Mouse (Mus musculus): Measurements from ENCODE around the gene Olfr782. TPM values are rescaled to one million over a fixed set of nuclear protein-coding genes. Genes with fewer than 3 reads are reported as not detected.

Olfr782 gene
- polyA plus RNA-seq, 1 experiment from 2014 or later: not detected

Other genes starting within 250 kb of the Olfr782 start
- gene Olfr768, start 249.5 kb upstream of the Olfr782 start, polyA plus RNA-seq (2016; fragmentation: Nextera tagmentation; extraction: Ambion mirVana): not detected in 2 replicates
- not detected in 2 replicates for gene Olfr769, start 231.0 kb upstream of the Olfr782 start, polyA plus RNA-seq (2016; fragmentation: Nextera tagmentation; extraction: Ambion mirVana)
- not detected in 2 replicates for gene Olfr770, start 209.9 kb upstream of the Olfr782 start, polyA plus RNA-seq (2016; fragmentation: Nextera tagmentation; extraction: Ambion mirVana)
- gene Olfr771, start 184.1 kb upstream of the Olfr782 start, polyA plus RNA-seq (2016; fragmentation: Nextera tagmentation; extraction: Ambion mirVana): not detected in 2 replicates
- gene Olfr772, start 170.9 kb upstream of the Olfr782 start, polyA plus RNA-seq (2016; fragmentation: Nextera tagmentation; extraction: Ambion mirVana): not detected in 2 replicates
- not detected in 2 replicates for gene Olfr773, start 161.4 kb upstream of the Olfr782 start, polyA plus RNA-seq (2016; fragmentation: Nextera tagmentation; extraction: Ambion mirVana)
- not detected in 2 replicates for gene Olfr774, start 112.6 kb upstream of the Olfr782 start, polyA plus RNA-seq (2016; fragmentation: Nextera tagmentation; extraction: Ambion mirVana)
- gene Olfr775, start 100.4 kb upstream of the Olfr782 start, polyA plus RNA-seq (2016; fragmentation: Nextera tagmentation; extraction: Ambion mirVana): not detected in 2 replicates
- gene Olfr776, start 89.7 kb upstream of the Olfr782 start, polyA plus RNA-seq (2016; fragmentation: Nextera tagmentation; extraction: Ambion mirVana): not detected in 2 replicates
- gene Olfr777, start 77.4 kb upstream of the Olfr782 start, polyA plus RNA-seq (2016; fragmentation: Nextera tagmentation; extraction: Ambion mirVana): not detected in 2 replicates
- gene Olfr780, start 30.7 kb upstream of the Olfr782 start, polyA plus RNA-seq (2016; fragmentation: Nextera tagmentation; extraction: Ambion mirVana): not detected in 2 replicates
- gene Olfr781, start 20.0 kb upstream of the Olfr782 start, polyA plus RNA-seq (2016; fragmentation: Nextera tagmentation; extraction: Ambion mirVana): not detected in 2 replicates
- 0.09 TPM in 2 replicates for gene Olfr784, start 35.2 kb downstream of the Olfr782 start, polyA plus RNA-seq (2016; fragmentation: Nextera tagmentation; extraction: Ambion mirVana)
- not detected in 2 replicates for gene Olfr785, start 56.6 kb downstream of the Olfr782 start, polyA plus RNA-seq (2016; fragmentation: Nextera tagmentation; extraction: Ambion mirVana)
- not detected in 2 replicates for gene Olfr786, start 78.5 kb downstream of the Olfr782 start, polyA plus RNA-seq (2016; fragmentation: Nextera tagmentation; extraction: Ambion mirVana)
- not detected in 2 replicates for gene Olfr787, start 113.0 kb downstream of the Olfr782 start, polyA plus RNA-seq (2016; fragmentation: Nextera tagmentation; extraction: Ambion mirVana)
- not detected in 2 replicates for gene Olfr788, start 122.1 kb downstream of the Olfr782 start, polyA plus RNA-seq (2016; fragmentation: Nextera tagmentation; extraction: Ambion mirVana)
- gene Olfr789, start 135.9 kb downstream of the Olfr782 start, polyA plus RNA-seq (2016; fragmentation: Nextera tagmentation; extraction: Ambion mirVana): not detected in 2 replicates
- not detected in 2 replicates for gene Olfr790, start 149.6 kb downstream of the Olfr782 start, polyA plus RNA-seq (2016; fragmentation: Nextera tagmentation; extraction: Ambion mirVana)
- gene Olfr791, start 172.9 kb downstream of the Olfr782 start, polyA plus RNA-seq (2016; fragmentation: Nextera tagmentation; extraction: Ambion mirVana): not detected in 2 replicates
- not detected in 2 replicates for gene Olfr792, start 190.3 kb downstream of the Olfr782 start, polyA plus RNA-seq (2016; fragmentation: Nextera tagmentation; extraction: Ambion mirVana)
- gene Olfr794, start 218.8 kb downstream of the Olfr782 start, polyA plus RNA-seq (2016; fragmentation: Nextera tagmentation; extraction: Ambion mirVana): not detected in 2 replicates